Mouse (Mus musculus) c-Kit-positive CD71-positive TER-119-positive erythroid progenitor cells, embryonic 14.5 days (primary cell): Measurements from ENCODE around the gene Nup88.
"Not testable (repeated sequence)": the region's sequence is repeated elsewhere in the genome, so short reads cannot be mapped to it uniquely, and the experiment has no call there.

Experiments
- DNase-seq: peaks from one replicate; pipeline ENCODE4 v3.0.0-alpha.2; 2013; ENCODE audit warnings: low spot score

Gene Nup88

DNA sequence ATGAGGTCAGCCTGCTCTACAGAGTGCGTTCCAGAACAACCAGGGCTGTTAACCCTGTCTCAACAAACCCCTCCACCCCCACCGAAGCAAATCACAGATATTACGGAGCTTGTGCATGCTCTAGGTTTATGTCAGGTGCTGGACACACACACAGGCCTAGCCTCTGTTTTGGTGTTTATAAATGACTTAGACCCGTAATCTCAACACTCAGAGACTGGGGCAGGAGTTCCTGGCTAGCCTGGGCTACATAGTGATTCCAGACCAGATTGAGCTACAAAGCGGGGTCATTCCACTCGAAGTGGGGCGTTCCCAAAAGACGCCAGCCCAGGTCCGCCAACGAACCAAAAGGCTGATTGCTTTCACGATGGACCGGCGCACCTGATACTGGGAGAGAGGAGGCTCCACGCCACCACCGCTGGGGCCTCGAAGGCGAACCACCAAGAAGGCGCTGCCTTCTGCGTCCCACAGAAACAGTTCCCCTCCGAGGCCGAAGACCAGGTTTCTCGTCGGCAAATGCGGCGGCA lies 440 bp downstream of the Nup88 start:
- DNase-seq: no peak

DNA sequence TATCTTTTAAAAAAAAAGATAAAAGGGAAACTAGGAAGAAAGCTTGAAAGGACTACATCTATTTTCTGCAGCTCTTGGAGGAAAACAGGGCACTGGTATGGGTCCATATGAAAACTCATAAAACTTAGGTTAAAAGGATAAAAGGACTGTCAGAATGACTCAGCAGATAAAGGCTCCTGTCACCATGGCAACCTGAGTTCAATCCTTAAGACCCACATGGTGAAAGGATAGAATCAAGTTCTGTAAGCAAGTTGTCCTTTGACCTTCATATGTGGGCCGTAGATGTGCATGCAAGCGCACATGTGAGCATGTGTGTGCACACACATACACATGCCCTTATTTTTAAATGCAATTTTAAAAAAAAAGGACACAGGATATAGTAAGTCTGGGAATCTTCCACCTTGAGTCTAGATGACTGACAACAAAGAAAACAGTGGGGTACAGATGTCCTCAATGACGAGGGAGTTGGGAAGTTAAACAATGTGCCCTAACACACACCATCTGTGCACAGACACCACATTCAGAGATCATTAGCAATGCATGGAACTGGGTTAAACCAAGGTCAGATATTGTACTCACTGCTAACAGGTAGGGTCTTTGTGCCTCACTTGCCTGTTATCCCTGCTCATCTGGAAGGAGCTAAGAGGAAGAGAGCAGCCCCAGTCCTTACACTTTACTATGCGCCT lies 5.4 kb downstream of the Nup88 start:
- DNase-seq: peak; percentile 44

DNA sequence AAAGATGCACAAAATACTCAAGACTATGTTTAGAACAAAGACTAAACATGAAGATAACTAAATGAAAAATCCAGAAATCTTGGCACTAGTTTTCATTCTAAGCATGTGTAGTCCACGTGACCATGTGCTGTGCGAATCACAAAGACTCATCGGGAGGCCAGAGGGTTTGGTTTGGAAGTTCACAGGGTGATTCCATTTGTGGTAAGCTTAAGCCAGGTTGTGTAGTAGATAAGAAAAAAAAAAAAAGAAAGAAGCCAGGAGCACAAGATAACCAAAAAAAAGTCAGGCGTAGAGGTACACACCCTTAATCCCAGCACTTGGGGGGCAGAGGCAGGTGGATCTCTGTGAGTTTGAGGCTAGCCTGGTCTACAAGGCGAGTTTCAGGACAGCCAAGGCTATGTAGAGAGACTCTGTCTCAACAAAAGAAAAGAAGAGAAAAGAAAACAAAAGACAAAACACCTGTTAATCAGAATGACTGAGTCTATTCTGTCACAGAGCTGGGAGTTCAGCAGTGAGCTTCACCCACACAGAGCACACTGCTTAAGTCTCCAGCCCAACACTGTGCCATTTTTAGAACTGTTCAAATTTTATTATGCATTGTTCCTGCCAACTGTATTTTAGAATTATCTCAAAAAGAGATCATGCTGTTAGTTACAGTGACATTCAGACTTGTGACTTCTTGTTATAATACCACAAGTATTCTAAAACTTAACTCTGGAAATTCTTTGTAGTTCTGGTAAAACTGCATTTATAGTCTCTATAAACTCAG lies 8.8 kb downstream of the Nup88 start:
- DNase-seq: no peak

DNA sequence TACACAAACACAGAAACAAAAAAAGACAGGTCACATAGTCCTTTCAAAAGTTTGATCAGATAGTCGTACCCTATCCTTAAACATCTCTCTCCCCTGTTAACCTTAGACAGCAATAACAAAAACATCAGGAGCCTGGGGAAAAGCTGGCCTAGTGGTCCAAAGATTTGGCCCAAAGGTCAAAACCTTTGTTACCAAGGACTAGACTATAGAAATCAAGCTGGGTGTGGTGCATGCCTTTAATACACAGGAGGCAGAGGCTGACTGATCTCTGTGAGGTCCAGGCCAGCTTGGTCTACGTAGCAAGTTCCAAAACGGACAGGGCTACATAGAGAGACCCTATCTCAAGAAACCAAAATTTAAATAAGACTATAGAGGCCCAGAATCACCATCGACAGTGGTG lies 15.1 kb downstream of the Nup88 start:
- no peak for DNase-seq

DNA sequence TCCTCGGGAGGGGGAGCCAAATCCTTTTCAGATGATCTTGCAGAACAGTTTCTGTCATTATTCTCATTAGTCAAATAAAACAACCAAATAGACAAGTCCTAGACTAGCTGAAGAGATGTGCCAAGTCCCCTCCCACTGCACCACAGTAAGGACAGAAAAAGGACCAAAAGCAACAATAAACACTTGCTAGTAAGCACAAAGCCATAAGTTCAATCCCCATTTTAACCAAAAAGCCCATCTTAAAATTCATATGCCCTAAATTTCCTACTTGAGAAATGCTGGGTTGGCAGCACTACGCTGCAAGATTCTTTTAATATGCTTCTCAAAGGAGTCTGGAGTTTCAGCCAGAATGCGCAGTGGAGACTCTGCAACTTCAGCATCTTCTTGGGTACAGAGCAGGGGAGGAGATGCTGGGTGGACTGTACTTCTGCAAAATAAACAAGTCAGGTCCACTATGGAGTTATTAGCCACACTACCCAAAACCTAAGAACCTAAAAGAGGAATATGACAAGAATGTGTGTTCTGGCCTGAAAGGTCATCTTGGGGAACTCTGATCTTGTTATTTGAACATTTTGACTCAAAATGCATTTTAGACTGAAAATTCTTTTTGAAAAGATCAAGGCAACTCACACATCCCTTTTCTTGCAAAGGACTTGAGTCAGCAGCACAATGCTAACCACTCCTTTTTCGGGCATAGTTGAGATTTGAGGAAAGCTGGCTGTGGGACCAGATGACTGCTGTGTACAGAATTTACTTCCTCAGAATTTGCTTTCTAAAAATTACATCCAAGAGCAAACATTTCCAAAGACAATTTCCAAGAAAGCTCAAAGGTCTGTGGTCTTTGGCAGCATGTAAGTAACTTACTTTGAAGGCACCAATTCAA lies 24.6 kb downstream of the Nup88 start:
- no peak for DNase-seq

DNA sequence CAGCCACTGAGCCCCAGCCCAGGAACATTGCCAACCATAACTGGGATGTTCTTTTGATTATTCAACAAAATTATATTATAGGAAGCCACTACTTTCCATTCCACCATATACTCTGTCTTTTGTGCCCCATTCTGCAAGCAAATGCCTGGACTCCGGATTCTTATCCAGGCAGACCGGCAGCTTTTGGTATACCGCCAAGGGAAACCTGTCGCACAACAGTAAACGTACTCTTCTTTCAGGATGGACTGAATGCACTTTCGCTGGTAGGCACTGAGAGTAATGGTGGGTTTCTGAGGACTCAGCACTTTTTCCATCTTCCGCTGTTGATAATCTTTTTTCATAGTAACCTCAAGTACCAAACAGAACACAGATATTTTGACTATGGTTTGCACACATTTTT lies 26.1 kb downstream of the Nup88 start:
- DNase-seq: no peak

DNA sequence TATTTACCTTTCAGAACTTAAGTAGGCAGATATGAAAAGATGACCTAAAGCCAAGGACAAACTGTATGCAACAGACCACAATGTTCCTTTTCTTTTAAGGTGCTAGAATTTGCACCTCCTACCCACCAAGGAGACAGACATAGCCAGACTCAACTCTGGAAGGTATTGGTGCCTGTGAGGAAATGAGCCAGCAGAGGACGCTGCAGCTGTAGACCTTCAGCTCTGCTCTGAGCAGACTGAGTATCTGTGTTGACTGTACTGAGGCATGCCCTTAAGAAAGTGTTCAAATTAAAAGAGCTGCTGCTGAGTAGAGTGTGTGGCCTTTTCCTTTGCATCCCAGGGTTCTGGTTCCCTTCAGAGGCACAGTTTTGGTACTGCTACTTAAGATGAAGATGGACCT lies 27.2 kb downstream of the Nup88 start:
- DNase-seq: no peak

DNA sequence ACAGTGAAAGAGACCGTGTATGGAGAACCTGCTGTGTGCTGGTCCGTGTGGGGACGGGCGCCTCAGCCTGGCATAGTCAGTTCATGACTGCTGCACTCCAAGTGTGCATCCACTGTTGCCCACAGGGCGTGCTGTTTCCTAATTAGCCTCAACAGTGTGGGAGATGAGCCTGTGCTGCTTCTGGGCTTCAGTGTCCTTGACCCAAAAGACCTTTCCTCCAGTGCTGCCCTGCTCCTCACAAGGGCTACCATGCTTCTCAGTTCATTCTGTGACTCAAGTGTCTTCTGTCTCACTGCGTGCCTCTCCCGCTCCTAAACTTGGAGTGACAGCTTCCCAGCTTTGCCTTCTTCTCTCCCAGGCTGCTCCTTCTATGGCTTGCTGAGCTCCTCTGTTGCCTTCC lies 34.5 kb downstream of the Nup88 start:
- no peak for DNase-seq

DNA sequence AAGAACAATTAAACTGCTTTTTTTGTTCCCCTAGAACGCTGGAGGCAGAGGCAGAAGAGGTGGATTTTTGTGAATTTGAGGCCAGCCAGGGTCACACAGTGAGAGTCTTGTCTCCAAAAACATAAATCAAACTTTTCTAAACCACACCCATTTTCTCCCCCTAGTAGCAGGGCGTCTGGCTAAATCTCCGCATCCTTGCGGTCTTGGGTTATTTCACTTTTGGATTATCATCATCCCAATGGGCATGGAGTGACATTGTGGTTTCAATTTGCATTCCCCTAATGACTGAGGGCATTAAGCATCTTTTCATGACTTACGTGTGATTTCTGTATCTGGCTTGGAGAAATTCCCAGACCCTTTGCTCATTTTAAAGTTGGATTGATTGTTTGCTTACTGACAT lies 38.3 kb downstream of the Nup88 start:
- no peak for DNase-seq

DNA sequence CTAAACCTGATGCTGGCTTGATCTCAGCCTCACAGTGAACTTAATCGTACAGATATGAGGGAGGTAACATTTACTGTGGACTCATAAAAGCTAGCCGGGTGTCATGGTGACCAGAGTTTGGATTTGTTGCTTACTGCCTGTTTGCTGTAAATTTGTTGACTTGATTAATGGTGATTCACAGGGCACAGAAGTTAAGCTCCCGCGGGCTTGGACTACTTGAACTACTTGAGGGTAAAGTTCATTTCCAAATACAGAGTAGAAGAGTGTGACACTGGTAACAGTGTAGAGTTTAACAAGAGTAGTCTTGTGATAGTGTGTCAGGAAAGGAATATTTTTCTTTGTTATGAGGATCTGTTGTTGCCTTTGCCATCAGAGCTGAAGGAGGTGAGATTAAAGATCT lies 50.2 kb downstream of the Nup88 start:
- DNase-seq: no peak

DNA sequence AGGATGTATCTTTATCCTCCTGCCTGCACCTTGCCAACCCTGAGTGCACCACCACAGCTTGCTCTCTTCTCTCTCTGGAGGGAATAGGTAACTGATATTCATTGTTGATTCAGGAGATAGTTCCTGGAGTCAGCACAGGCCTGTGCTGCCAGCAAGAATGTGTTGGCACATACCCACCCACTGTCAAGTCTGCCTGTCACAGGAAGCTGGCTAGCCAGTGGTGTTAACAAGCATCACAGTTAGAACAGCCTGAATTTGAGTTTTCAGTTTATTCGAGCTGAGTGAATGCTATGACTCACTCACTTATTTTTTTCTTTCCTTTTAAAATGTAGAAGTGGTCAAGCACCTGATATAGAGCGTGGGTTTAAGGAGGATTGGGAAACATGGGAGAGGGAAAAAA lies 51.9 kb downstream of the Nup88 start:
- DNase-seq: no peak

DNA sequence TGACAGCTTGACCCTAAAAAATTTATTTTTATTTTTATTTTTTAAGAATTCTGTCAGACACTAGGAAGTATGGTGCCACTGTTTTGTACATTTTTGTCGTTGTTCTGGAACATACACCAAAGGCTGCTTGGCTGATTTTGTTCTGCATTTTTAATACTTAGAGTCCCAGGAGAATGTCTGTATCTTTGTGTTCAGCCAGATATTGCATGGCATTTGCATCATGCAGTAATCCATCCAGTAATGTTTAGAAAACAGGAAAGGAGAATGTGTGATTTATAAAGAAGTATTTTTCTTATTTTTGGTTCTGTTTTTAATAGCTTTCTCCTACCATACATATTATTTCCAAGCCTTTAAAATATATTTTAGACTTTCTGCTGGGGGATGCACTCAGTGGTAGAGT lies 57.9 kb downstream of the Nup88 start:
- no peak for DNase-seq

DNA sequence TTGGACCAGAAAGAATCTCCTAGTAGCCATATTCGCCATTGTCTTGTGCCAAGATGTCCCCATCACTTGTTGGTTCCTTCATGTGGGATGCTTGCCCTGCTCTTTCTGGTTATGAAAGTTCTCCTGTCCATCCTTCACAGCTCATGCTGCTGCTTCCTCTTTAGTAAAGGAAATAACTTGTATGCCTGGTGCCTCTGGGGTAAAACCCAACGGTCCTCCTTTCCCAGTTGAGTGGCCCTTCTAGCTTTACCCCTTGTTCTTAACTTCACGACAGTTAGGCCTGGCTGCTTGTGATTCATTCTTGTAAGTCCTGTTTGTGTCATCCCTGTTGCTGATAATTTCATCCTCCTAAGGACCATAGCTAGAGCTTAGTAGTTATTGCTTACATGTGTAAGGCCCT lies 58.5 kb downstream of the Nup88 start:
- DNase-seq: no peak

DNA sequence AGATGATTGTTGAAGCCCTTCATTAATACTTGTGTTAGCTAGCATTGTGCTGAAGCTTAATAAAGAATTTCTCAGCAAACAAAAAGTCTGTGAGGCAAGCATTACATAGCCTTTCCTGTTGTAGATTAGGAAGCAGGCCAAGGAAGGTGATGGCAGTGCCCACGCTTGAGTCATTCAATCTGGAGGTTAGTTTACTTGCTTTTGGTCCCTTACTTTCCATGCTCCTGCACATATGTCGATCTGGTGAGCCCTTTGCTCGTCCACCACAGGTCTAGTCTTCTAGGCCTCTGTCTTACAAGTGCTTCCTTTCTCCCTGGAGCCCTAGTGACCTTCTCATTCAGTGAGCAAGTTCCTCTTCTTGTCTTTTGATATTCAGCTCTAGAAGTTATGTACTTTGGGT lies 63.1 kb downstream of the Nup88 start:
- no peak for DNase-seq

DNA sequence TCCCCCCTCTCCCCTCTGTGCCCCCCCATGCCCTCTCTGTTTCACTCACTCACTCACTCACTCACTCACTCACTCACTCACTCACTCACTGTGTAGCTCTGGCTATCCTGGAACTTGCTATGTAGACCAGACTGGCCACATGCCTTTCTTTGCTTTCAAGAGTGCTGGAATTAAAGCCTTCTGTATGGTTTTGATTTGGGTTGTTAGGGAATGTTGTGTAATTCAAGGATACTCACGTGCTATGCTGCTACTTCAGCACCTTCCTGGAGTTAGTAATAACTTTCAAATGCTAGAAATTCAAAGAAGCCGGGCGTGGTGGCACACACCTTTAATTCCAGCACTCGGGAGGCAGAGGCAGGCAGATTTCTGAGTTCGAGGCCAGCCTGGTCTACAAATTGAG lies 71.6 kb downstream of the Nup88 start:
- not testable (repeated sequence) for DNase-seq

DNA sequence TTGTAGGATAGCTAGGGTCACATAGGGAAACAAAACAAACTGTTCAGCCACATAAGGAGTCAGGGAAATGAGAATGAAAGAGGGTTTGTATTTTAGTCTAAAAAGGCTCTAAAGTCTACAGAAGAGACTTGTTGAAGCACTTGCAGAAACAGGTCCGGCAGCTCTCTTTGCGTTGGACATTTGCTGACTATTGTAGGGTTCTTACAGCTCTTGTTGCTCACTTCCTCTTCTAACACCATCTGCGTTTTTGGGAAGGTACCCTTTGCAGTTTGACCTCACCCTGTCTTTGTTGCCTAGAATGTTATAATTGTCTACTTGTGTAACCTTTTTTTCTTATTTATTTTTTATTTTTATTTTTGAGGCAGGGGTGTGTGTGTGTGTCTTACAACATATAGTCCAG lies 72.1 kb downstream of the Nup88 start:
- no peak for DNase-seq
